Mouse (Mus musculus) kidney, postnatal 4 days (tissue): Measurements from ENCODE around the gene Syna.

ENCODE experiments used
- DNase-seq, 2 experiments: peaks; one replicate each; pipeline ENCODE4 v3.0.0; 2021; ENCODE audit warnings: mixed read lengths in 2 of 2

Syna gene

DNA sequence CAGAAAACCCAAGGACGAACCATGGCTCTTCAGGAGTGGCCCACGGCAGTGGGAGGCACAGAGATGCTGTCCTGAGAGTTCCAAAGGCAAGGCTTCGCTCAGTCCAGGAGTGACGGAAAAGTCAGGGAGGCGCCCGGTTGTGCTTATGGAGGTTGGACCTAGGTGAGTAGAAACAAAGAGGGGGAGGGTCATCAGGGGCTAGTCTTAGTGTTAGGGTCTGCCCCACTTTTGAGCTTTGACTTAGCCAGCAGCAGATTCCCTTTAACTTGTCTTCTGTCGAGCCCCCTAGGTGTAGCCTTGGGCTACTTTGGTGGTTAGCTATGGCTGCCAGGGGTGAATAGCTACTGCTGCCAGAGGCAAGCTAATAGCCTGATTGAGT lies at the start of gene Syna:
Gene Syna, minus strand, starts transcription at position 101 of the 379 bp plus-strand sequence.
- no peak for DNase-seq

DNA sequence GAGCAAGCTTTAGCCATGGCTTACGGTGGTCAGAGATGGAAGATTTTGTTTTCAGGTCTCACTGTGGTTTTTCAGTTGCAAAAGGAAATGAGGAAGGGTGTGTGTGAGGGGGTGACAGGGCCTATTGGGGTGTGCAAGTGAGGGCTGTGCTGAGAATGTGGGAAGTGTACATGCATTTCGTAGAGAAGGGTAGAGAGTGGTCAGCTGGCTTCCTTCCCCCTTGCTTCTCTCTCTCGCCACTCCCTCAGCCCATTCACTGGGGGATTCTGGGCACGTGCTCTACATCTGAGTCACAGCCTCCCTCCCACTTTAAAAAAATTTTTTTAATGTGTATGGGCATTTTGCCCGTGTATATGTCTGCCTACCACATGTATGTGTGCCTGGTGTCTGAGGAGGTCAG lies 47.1 kb upstream of the Syna start:
- no peak for DNase-seq

DNA sequence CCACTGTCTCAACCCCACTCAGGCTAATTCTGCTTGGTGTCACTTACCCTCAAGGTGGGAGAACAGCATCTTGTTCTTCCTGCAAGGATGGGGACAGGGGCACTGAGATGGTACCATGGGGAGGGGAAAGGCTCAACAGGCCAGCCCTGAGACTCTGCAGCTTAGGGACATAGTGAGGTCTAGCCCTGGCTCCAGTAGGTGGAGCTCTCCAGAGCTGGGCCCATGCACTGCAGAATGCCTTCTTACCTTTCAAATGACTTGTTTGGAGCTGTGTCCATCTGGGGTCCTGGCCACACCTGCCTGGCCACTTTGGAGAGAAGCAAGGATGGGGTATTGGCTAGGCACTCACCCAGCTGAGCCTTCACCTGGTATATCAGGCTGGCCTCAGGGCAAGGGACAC lies 46.3 kb upstream of the Syna start:
- DNase-seq = no peak

GRCm38 (mm10) chr5:134604376-134604775 lies 44.4 kb upstream of the Syna start:
- DNase-seq = peak in 1 of 2 experiments; percentile 35

GRCm38 (mm10) chr5:134597711-134598110 lies 37.7 kb upstream of the Syna start:
- peak; percentile 28 to 44 for DNase-seq

DNA sequence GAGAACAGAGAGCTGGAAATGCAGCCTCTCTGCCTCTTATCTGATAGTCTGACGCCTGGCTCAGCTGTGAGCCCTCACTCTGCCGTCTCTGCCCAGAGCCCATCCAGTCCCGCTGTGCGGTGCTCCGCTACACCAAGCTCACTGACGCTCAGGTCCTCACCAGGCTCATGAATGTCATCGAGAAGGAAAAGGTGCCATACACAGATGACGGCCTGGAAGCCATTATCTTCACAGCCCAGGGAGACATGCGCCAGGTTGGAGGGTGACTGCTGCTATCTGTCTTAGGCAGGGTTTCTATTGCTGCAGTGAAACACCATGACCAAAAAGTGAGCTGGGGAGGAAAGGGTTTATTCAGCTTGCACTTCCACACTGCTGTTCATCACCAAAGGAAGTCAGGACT lies 33.1 kb upstream of the Syna start:
- no peak for DNase-seq

GRCm38 (mm10) chr5:134592026-134592581 lies 32.1 kb upstream of the Syna start:
- DNase-seq = no peak

GRCm38 (mm10) chr5:134589900-134590299 lies 29.9 kb upstream of the Syna start:
- no peak for DNase-seq

DNA sequence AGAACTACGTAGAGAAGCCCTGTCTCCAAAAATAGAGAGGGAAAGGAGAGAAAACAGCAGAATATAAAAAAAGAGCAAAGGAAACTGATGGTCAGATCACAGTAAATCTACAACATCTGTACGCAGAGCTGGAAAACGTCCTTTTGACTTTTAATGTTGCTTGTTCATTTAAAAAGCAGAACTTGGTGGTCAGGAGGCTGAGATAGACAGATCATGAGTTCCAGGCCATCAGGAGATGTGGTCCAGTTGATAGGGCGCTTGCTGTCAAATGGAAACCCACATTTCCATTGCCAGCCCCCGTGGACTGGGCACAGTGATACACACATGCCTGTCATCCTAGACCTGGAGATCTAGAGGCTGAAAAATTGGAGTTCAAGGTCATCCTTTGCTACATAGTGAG lies 24.8 kb upstream of the Syna start:
- DNase-seq = no peak

DNA sequence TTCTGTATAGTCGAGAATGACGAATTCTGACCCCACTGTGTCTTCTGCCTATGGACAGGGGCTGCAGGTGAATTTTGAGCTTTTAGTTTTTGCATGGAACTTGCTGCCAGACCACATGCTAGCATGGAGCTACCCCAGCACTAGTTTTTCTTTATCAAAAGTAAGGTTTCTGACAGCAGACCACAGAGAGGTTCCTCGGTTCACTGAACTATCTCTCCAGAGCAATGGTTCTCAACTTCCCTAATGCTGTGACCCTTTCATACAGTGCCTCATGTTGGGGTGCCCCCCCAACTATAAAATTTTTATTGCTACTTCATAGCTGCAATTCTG lies 23.9 kb upstream of the Syna start:
- DNase-seq = no peak

DNA sequence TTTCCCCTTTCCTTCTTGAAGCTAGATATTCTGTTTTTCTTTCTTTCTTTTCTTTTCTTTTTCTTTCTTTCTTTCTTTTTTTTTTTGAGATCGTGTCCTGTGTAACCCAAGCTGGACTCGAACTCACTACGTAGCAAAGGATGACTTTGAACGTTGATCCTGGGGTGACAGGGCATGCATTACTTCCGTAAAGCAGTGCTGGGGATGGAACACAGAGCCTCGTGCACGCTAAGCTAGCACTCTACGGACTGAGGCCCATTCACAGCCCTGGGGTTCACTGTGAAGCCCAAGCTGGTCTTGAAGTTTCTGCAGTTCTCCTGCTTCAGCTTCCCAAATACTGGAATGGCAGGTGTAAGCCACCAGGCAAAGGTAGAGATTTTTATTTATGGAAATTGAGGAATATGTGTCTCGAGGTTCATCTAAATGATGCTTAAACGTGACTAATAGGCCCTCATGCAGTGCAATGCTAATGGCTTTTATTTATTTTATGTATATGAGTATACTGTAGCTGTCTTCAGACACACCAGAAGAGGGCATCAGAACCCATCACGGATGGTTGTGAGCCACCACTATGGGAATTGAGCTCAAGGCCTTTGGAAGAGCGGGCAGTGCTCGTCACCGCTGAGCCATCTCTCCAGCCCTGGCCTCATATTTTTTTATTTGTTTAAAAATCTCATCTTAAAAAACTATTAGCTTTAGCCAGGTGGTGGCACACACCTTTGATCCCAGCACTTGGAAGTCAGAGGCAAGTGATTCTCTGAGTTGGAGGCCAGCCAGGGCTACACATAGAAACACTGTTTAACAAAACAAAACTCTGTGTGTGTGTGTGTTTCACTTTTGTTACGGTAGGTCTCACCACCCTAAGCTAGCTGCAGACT lies 23.3 kb upstream of the Syna start:
- peak in 1 of 2 experiments; percentile 23 for DNase-seq

- peak; percentile 99 for DNase-seq
Observed at GRCm38 (mm10) chr5:134582221-134582907, 22.4 kb upstream of the Syna start.

- peak; percentile 29 to 50 for DNase-seq
Observed at GRCm38 (mm10) chr5:134581146-134581545, 21.2 kb upstream of the Syna start, which contains the start of gene Rfc2. Rfc2 (plus strand) TSS chr5:134581366.

DNA sequence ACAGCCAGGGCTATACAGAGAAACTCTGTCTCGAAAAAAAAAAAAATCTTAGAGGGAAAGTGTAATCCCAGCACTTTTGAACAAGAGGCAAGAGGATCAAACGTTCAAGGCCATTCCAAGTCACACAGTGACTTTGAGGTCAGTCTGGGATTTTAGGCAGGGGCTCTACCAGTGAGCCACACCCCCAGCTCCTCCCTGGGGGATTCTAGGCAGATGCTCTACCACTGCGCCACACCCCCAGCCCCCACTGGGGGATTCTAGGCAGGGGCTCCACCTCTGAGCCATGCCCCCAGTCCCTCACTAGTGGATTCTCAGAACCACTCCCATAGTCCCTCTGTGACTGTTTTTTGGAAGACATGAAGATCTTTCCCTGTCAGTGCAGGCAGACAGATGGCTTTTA lies 19.2 kb upstream of the Syna start:
- no peak for DNase-seq

GRCm38 (mm10) chr5:134577534-134577933 lies 17.6 kb upstream of the Syna start:
- DNase-seq = peak in 1 of 2 experiments; percentile 42

- peak; percentile 33 to 60 for DNase-seq
Observed at GRCm38 (mm10) chr5:134576517-134577220, 16.7 kb upstream of the Syna start.

- no peak for DNase-seq
Observed at GRCm38 (mm10) chr5:134575833-134576232, 15.9 kb upstream of the Syna start.

GRCm38 (mm10) chr5:134572508-134573214 lies 12.7 kb upstream of the Syna start:
- peak; percentile 39 to 58 for DNase-seq

GRCm38 (mm10) chr5:134571730-134572507 lies 11.9 kb upstream of the Syna start:
- DNase-seq = peak; percentile 70 to 80

DNA sequence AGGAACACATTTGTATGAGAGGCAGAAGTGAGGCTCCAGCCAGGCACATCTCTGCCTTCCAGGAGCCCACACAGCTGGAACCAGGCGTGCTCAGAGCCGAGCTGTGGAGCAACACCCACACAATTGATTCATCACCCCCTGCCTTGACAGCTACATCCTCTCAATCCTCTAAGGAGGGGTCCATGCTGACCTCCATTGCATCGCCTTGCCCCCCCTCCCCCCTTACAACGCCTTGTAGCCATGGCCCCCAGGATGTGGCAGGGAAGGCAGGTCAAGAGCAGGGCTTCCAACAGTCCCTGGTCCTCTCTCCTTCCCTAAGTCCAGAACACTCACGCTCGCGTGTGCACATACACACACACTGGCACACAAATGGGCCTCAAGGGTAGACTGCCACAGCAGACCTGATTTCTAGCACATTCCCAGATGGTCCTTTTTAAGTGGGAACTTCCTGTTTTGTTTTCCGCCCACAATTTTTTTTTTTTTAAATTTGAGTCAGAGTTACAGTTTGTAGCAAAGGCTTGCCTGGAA lies 9.1 kb upstream of the Syna start:
- DNase-seq = peak; percentile 71 to 81

GRCm38 (mm10) chr5:134568030-134568429 lies 8.1 kb upstream of the Syna start:
- DNase-seq = no peak
